Mouse (Mus musculus) embryonic facial prominence, embryonic 11.5 days (tissue): ENCODE data around the gene Hist1h4d. TPM values are rescaled to one million over a fixed set of nuclear protein-coding genes. Genes with fewer than 3 reads are reported as not detected.
A peak's percentile ranks its signal among the peaks of the same experiment; 100 is the strongest.
"Not testable (repeated sequence)": the region's sequence is repeated elsewhere in the genome, so short reads cannot be mapped to it uniquely, and the experiment has no call there.

Source experiments
- ATAC-seq: fragments of 200-750 bp; cut with Nextera tagmentation; replicated peaks from 2 replicates; pipeline ENCODE4 v1.8.0; 2017; ENCODE audit warnings: low read depth; ENCODE audit not compliant: insufficient number of reproducible peaks, low FRiP score, low TSS enrichment
- DNase-seq: peaks from one replicate; pipeline ENCODE4 v3.0.0-alpha.2; 2015; ENCODE audit warnings: low spot score
- H3K27ac ChIP-seq: fragments of 300-500 bp; sonication (generic); replicated peaks from 2 replicates; pipeline ENCODE4 v1.5.1; 2014; ENCODE audit warnings: mild to moderate bottlenecking, low read depth, low read length, control low read depth
- H3K27me3 ChIP-seq: fragments of 300-500 bp; sonication (generic); 2 replicates; pipeline ENCODE4 v1.6.1; 2014; ENCODE audit warnings: mild to moderate bottlenecking, low read length, moderate library complexity, mixed read lengths; ENCODE audit not compliant: control insufficient read depth, insufficient read depth
- H3K36me3 ChIP-seq: fragments of 300-500 bp; sonication (generic); replicated peaks from 2 replicates; pipeline ENCODE4 v1.6.1; 2014; ENCODE audit warnings: low read depth, mild to moderate bottlenecking, low read length, moderate library complexity, mixed read lengths; ENCODE audit not compliant: control insufficient read depth, insufficient read depth
- H3K4me1 ChIP-seq: fragments of 300-500 bp; sonication (generic); 2 replicates; pipeline ENCODE4 v1.6.1; 2014; ENCODE audit warnings: low read length, mixed read lengths; ENCODE audit not compliant: control insufficient read depth, insufficient read depth
- H3K4me2 ChIP-seq: fragments of 300-500 bp; sonication (generic); 2 replicates; pipeline ENCODE4 v1.6.1; 2014; ENCODE audit warnings: low read depth, mild to moderate bottlenecking, control low read depth, low read length, moderate library complexity
- H3K4me3 ChIP-seq: fragments of 300-500 bp; sonication (generic); 2 replicates; pipeline ENCODE4 v1.5.1; 2014; ENCODE audit warnings: low read depth, low read length, control low read depth
- H3K9ac ChIP-seq: fragments of 300-500 bp; sonication (generic); replicated peaks from 2 replicates; pipeline ENCODE4 v1.6.1; 2014; ENCODE audit warnings: mild to moderate bottlenecking, control low read depth, low read length
- H3K9me3 ChIP-seq: fragments of 300-500 bp; sonication (generic); replicated peaks from 2 replicates; pipeline ENCODE4 v1.6.1; 2016; ENCODE audit warnings: mild to moderate bottlenecking, low read length, inconsistent platforms, mixed read lengths; ENCODE audit not compliant: control insufficient read depth
- WGBS: fragments of 180-500 bp; shearing (Covaris S2); extraction: QIAGEN DNeasy Blood & Tissue Kit; methylation state at CpG from one replicate; pipeline ENCODE4 v1.1.7; 2014; 5-methylcytosine and 5-hydroxymethylcytosine counted together
- polyA plus RNA-seq: library from polyadenylated mRNA; unstranded; fragments of >200 nt; fragmentation: Nextera tagmentation; extraction: Ambion mirVana; gene quantifications from 2 replicates; pipeline ENCODE4 v1.2.1, GENCODE M21; 2014

Gene Hist1h4d
- polyA plus RNA-seq, 1 experiment from 2014 or later: 115 TPM

DNA sequence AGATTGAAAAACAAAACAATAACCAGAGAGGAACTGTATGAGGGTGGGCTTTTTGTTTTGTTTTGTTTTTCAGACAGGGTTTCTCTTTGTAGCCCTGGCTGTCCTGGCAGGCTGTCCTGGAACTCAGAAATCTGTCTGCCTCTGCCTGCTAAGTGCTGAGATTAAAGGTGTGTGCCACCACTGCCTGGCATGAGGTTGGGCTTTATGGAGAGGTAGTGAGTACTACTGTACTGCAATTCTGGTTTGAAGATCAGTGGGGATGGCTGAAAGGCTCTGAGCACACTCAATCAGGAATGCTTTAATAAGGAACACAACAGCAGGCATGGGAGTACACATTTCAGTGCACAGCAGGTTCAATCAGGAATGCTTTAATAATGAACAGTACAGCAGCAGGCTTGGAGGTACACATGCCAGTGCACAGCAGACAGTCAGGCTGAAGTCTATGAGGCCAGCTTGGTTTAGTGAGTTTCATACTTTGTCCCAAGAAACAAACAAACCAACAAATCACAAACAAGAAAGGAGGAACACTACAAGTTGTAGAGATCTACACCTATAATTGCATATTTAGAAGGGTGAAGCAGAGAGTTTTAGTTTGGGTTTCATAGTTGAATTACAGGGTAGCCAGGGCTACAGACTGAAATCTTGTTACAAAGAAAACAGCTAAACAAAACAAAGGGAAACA is 2.1 kb downstream of the Hist1h4d start:
- H3K4me1 ChIP-seq: no peaks in the 10 kb centered on the region; the same call in 1 of the 2 replicates
- peak overlapping the region; percentile 65 for H3K27ac ChIP-seq
- no peaks in the 10 kb centered on the region for H3K9me3 ChIP-seq
- H3K4me3 ChIP-seq: no peak overlapping the region
- H3K36me3 ChIP-seq: no peaks in the 10 kb centered on the region
- H3K9ac ChIP-seq: peak overlapping the region; percentile 37; the same call in 1 of the 2 replicates
- H3K27me3 ChIP-seq: no peaks in the 10 kb centered on the region
- H3K4me2 ChIP-seq: no peak overlapping the region; the same call in 1 of the 2 replicates
- DNase-seq: no peak
- no peak for ATAC-seq

DNA sequence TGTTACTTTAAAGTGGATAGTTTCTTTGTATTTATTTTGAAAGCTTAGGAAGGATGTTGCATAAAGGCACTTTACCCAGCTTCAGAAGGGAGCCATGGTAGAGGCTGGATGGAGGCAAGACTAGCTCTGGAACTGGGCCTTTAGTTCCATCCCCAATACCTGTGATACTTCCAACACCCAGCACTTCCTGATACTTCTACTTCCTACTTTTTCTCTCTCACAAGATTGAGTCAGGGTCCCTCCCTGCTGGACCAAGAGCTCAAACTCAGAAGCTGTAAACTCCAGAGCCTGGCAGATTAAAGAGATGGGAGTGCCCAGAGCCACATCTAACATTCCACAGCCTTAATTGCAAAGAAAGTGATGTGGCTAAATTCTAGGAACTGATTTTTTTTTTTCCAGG is 2.9 kb downstream of the Hist1h4d start:
- H3K9ac ChIP-seq: peak overlapping the region; percentile 54
- no peaks in the 10 kb centered on the region; the same call in 1 of the 2 replicates for H3K4me1 ChIP-seq
- H3K27me3 ChIP-seq: no peaks in the 10 kb centered on the region
- no peak for ATAC-seq
- peak overlapping the region; percentile 13; the same call in 1 of the 2 replicates for H3K4me3 ChIP-seq
- peak overlapping the region; percentile 72 for H3K4me2 ChIP-seq
- no peaks in the 10 kb centered on the region for H3K9me3 ChIP-seq
- peak; percentile 45 for DNase-seq
- H3K27ac ChIP-seq: peak overlapping the region; percentile 96
- H3K36me3 ChIP-seq: no peaks in the 10 kb centered on the region

DNA sequence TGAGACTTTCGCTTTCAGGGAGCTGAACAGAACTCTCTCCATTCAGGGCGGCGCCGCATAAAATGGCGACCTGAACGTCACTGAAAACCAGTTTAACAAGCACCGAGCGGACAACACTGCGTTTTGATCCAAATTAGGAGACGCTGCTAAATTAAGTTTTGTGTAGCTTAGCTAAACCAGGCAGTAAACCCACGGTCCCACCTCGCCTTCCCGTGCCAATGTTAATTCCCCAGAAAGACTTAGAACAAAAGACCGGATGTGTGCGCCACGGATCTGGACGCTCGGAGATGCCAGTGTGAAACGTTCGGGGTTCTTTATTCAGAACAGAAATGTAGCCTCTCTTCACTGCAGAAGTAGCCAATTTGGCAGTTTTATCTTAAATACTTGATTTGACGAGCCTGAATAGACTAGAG is 3.6 kb downstream of the Hist1h4d start:
- ATAC-seq: no peak
- H3K27me3 ChIP-seq: no peaks in the 10 kb centered on the region
- under 1% methylated on average over 21 of the region's 21 CpGs for WGBS
- DNase-seq: peak; percentile 83
- H3K27ac ChIP-seq: peak overlapping the region; percentile 96
- H3K4me2 ChIP-seq: peak overlapping the region; percentile 72
- peak overlapping the region; percentile 42 for H3K4me3 ChIP-seq
- H3K4me1 ChIP-seq: no peaks in the 10 kb centered on the region; the same call in 1 of the 2 replicates
- H3K9me3 ChIP-seq: no peaks in the 10 kb centered on the region
- H3K9ac ChIP-seq: peak overlapping the region; percentile 76
- no peaks in the 10 kb centered on the region for H3K36me3 ChIP-seq

DNA sequence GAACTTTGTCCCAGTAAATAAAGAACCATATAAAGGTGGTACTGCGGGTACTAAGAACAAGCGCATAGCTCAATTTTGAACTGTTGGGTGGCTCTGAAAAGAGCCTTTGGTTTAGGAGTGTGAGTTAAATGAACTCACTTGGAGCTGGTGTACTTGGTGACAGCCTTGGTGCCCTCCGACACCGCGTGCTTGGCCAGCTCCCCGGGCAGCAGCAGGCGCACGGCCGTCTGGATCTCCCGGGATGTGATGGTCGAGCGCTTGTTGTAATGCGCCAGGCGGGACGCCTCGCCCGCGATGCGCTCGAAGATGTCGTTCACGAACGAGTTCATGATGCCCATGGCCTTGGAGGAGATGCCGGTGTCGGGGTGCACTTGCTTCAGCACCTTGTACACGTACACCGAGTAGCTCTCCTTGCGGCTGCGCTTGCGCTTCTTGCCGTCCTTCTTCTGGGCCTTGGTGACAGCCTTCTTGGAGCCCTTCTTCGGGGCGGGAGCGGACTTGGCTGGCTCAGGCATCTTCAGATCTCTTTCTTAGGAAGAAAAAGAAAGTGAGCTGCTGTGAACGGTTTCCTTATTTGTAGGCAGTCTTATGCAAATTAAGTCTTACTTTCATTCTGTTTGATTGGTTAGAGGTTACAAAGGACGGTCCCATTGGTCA is 4.2 kb downstream of the Hist1h4d start:
- not testable (repeated sequence) for H3K9me3 ChIP-seq, H3K27me3 ChIP-seq, H3K4me1 ChIP-seq, H3K36me3 ChIP-seq
- ATAC-seq (peak; percentile 86), DNase-seq (peak; percentile 95)
- H3K9ac ChIP-seq: peak overlapping the region; percentile 76
- H3K4me3 ChIP-seq: peak overlapping the region; percentile 42
- WGBS: under 1% methylated on average over 27 of the region's 36 CpGs
- H3K27ac ChIP-seq: peak overlapping the region; percentile 96
- H3K4me2 ChIP-seq: peak overlapping the region; percentile 72

DNA sequence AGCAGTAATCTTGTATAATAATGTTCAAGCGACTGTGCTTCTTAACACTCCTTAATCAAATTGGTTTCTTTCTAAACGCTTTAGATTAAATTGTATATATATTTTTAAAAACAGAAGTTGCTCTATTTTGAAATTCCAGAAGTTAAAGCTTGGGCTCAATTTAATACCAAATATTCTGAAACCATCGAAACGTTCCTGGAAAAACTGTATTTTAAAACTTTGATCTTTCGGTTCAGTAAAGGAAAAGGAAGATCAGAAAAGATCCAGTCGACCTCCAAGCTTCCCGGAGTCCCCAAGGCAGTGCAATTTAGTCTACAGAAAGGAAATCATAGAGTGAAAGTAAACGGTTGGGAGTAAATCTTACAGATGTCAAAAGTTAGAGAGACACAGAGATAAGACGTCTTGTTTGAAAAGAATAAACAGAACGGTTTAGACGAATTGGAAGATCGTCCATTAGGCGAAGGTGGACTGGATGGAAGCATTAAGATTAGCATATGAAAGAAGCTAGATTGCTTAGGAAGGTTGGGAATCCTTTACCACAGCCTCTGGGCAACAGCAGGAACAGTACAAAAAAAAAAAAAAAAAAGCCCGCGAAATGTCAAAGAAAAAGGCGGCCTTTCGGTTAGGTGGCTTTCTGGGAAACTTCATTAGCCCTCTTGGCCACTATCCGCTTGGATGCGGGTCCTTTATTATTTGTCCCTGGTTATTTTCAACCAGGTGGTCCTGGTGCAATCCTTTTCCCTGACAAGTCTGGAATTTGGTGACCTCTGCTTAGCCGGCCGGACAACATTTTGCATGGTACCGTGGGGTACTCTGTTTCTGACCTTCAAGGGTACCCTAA is 4.9 kb downstream of the Hist1h4d start:
- peak overlapping the region; percentile 21 for H3K4me3 ChIP-seq
- 2% methylated on average over 22 of the region's 22 CpGs for WGBS
- H3K36me3 ChIP-seq: no peaks in the 10 kb centered on the region
- DNase-seq (peak; percentile 55), ATAC-seq (no peak)
- no peaks in the 10 kb centered on the region for H3K9me3 ChIP-seq
- H3K27me3 ChIP-seq: no peaks in the 10 kb centered on the region
- H3K4me2 ChIP-seq: peak overlapping the region; percentile 41
- no peaks in the 10 kb centered on the region; the same call in 1 of the 2 replicates for H3K4me1 ChIP-seq
- peak overlapping the region; percentile 93 for H3K27ac ChIP-seq
- H3K9ac ChIP-seq: peak overlapping the region; percentile 57

DNA sequence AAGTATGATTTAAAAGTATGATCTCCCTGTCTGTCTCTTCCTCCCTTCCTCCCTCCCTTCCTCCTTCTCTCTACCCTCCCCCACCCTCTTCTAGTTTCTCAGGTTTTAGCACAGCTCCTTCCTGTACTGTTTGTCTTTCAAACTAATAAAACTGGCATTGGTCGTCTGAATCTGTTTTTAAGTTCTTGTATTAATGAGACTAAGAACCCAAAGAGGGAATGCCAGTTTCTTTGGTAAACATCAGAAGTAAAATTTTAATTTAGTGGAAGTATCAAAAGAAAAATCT is 5.5 kb downstream of the Hist1h4d start:
- whole genome bisulfite sequencing: 6% methylated on average over 1 of the region's 1 CpGs
- Histone ChIP-seq H3K9me3 (no peaks in the 10 kb centered on the region), H3K4me3 (peak overlapping the region; percentile 21), H3K4me2 (peak overlapping the region; percentile 41), H3K27ac (peak overlapping the region; percentile 93), H3K9ac (peak overlapping the region; percentile 57), H3K4me1 (no peaks in the 10 kb centered on the region; the same call in 1 of the 2 replicates), H3K36me3 (no peaks in the 10 kb centered on the region), H3K27me3 (no peaks in the 10 kb centered on the region)
- DNase-seq (no peak), ATAC-seq (no peak)

DNA sequence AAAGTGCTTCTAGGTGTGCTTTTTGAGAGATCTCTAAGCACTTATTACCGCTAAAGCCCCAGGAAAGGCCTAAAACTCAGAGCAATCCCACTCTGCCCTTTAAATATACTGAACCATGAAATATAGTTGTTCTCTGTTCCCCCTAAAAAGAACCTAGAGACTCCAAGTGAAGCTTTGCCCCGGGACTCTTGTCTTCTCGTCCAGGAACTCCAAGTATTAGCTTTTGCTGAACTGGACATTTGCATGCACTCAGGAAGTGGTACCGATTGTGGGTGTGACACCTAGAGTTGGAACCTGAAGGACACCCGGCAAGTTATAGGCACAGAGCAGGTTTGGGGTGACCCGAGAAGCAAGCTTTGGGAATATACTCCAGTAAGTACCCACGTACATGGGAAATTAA is 9.8 kb downstream of the Hist1h4d start:
- Histone ChIP-seq H3K4me1 (no peaks in the 10 kb centered on the region; the same call in 1 of the 2 replicates), H3K27me3 (no peaks in the 10 kb centered on the region), H3K4me3 (no peak overlapping the region), H3K4me2 (no peak overlapping the region), H3K9ac (no peak overlapping the region), H3K36me3 (no peaks in the 10 kb centered on the region), H3K27ac (no peak overlapping the region), H3K9me3 (no peaks in the 10 kb centered on the region)
- ATAC-seq (no peak), DNase-seq (no peak)
- WGBS: 93% methylated on average over 7 of the region's 7 CpGs
